Mouse (Mus musculus): ENCODE measurements around the gene Brms1l.
A peak's percentile ranks its signal among the peaks of the same experiment; 100 is the strongest.

Gene Brms1l

DNA sequence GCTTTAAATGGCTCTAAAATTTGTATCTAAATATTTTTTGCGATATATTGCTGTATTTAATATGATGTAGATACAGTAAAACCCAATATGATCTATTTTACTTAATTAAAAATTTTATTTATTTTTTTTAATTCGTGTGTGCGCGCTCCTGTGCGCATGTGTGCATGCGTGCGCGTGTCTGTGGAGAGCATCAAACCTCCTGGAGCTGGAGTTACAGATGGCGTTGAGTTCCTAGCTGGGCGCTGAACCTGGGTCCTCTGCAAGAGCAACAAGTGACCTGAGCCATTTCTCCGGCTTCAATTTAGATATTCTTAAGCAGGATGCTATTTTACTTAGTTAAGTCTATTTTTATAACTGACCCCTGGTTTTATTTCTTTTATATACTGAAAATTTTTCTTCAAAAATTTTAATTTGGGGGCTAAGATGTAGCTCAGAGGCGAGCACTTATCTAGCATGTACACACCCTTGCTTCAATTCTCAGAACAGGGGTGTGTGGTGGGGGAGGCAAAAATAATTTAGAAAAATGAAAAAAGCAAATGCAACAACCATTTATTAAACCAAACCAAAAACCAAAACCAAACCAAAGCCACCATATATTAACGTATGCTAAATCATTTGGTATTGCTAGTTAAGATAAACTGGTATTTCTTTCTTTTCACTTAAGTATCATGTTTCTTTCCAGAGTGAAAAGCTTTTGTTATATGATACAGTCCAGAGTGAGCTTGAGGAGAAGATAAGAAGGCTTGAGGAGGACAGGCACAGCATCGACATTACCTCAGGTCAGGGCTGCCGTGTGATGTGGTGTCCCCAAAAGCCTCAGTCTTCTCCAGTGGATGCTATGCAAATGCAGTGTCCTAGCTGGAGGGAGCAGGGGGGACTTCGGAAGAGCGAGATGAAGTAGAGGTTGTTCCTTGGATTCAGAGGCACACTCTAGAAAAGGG is 23.6 kb downstream of the Brms1l start:
- no peak for DNase-seq (ENCODE audit: low read depth, low spot score)

DNA sequence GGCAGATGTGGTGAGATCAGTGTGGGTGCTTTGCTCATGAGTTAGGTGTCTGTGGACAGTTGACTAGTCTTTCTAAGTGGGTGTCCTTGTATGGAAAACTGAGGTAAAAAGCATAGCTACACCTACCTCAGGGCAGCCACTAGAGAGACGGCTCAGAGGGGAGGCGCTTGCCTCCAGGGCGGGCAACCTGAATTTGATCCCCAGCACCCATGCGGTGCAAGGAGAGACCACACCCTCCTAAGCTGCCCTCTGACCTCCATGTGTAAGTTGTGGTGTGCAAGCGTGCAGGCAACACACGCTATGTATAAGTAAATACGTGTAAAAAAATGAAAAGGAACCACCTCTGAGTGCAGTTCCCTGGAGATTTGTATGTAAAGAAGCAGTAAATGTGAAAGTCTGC is 24.5 kb downstream of the Brms1l start:
- no peak for DNase-seq (ENCODE audit: low read depth, low spot score)

DNA sequence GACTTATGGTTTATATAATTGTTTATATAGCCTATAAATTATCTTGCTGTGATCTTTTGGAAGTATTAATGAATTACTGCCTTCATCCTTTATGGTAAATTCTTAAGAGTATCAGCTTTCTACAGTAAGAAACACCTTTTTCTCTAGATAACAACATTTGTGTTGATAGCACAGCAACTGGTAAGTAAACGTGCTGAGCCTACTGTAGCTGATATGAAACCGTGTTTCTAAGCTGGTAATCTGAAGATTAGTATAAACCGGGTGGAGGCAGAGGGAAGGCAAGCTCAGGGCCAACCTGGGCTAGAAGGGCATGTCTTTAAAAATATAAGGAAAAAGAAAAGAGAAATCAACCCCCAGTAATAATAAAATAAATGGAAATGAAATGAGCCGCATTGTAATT is 31.6 kb downstream of the Brms1l start:
- no peak for DNase-seq (ENCODE audit: low read depth, low spot score)

- DNase-seq (ENCODE audit: low read depth, low spot score) = no peak
These were observed 33.6 kb downstream of the Brms1l start for GRCm38 (mm10) chr12:55869622-55870322.

DNA sequence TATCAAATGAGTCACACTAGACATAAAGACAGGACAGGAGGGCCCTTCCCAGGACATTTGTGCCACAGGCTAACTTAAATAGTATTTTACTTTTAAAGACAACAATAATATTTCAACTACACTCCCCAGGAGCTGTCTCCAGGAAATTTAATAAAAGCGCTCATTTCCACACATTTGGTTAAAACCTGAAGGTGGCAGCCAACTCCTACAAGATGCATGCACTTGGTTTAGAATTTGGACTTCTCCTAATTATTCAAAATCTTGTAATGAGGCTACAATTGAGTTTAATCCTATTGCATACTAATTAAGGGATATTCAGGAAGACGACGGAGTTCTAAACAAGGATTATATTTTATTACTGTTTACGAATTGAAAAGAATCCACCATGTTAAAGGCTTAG is 49.3 kb downstream of the Brms1l start:
- no peak for DNase-seq (ENCODE audit: low read depth, low spot score)

GRCm38 (mm10) chr12:55888570-55888969 is 52.4 kb downstream of the Brms1l start:
- peak; percentile 2 for DNase-seq (ENCODE audit: low read depth, low spot score)

GRCm38 (mm10) chr12:55904801-55905200 is 68.7 kb downstream of the Brms1l start:
- DNase-seq (ENCODE audit: low read depth, low spot score) = no peak

- peak; percentile 2 for DNase-seq (ENCODE audit: low read depth, low spot score)
These were observed 76.0 kb downstream of the Brms1l start for GRCm38 (mm10) chr12:55912138-55912537.

DNA sequence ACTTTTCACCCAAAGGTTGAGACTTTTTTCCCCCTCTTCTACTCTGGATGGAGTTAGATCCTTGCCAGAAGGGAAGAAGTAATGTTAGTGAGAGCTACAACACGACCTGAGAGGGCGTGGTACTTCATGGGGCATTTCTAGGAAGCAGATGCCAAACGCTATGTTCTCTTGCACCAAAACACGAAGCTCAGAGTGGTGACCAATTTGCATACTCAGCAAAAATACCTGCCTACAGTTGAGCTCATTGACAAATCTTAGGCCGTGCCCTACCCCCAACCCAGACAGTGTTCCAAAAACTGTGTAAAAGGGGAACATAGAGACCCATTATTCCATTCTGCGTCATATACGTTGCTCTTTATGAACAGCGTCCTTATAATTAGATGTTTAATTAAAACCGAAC is 77.1 kb downstream of the Brms1l start:
- DNase-seq (ENCODE audit: low read depth, low spot score) = no peak

- no peak for DNase-seq (ENCODE audit: low read depth, low spot score)
These were observed 80.1 kb downstream of the Brms1l start for GRCm38 (mm10) chr12:55916250-55916649.

- no peak for DNase-seq (ENCODE audit: low read depth, low spot score)
These were observed 80.9 kb downstream of the Brms1l start for GRCm38 (mm10) chr12:55917020-55917419.
